Mouse (Mus musculus) urinary bladder, postnatal 4 days (tissue): ENCODE data around the gene Lipt2.
A peak's percentile ranks its signal among the peaks of the same experiment; 100 is the strongest.

Source experiments
- DNase-seq, 2 experiments: peaks; one replicate each; pipeline ENCODE4 v3.0.0; 2021 to 2022; ENCODE audit warnings: low spot score in 2 of 2

Lipt2 gene

GRCm38 (mm10) chr7:100170756-100171155, 11.7 kb downstream of the Lipt2 start:
- no peak for DNase-seq

- no peak for DNase-seq
Observed at GRCm38 (mm10) chr7:100176269-100176668, 17.2 kb downstream of the Lipt2 start, which contains the start of gene Kcne3. TSS of gene Kcne3 (plus strand) at chr7:100176502.

GRCm38 (mm10) chr7:100178016-100178890, 19.2 kb downstream of the Lipt2 start:
- DNase-seq = peak; percentile 41 to 65

- no peak for DNase-seq
Observed at GRCm38 (mm10) chr7:100178891-100179233, 19.8 kb downstream of the Lipt2 start.

GRCm38 (mm10) chr7:100179394-100179793, 20.3 kb downstream of the Lipt2 start:
- DNase-seq = no peak

- no peak for DNase-seq
Observed at GRCm38 (mm10) chr7:100179836-100180407, 20.8 kb downstream of the Lipt2 start.

- DNase-seq = no peak
Observed at GRCm38 (mm10) chr7:100181176-100181575, 22.1 kb downstream of the Lipt2 start.

- no peak for DNase-seq
Observed at GRCm38 (mm10) chr7:100181614-100182013, 22.5 kb downstream of the Lipt2 start.

GRCm38 (mm10) chr7:100182388-100182787, 23.3 kb downstream of the Lipt2 start:
- DNase-seq = no peak

- DNase-seq = no peak
Observed at GRCm38 (mm10) chr7:100187601-100188000, 28.5 kb downstream of the Lipt2 start.

- DNase-seq = no peak
Observed at GRCm38 (mm10) chr7:100190167-100190566, 31.1 kb downstream of the Lipt2 start.

GRCm38 (mm10) chr7:100190778-100191177, 31.7 kb downstream of the Lipt2 start:
- peak in 1 of 2 experiments; percentile 73 for DNase-seq

GRCm38 (mm10) chr7:100201191-100201590, 42.1 kb downstream of the Lipt2 start:
- DNase-seq = no peak

- no peak for DNase-seq
Observed at GRCm38 (mm10) chr7:100203616-100204015, 44.5 kb downstream of the Lipt2 start.

- no peak for DNase-seq
Observed at GRCm38 (mm10) chr7:100204871-100205270, 45.8 kb downstream of the Lipt2 start.

GRCm38 (mm10) chr7:100206144-100206543, 47.1 kb downstream of the Lipt2 start:
- DNase-seq = no peak

GRCm38 (mm10) chr7:100207886-100208285, 48.8 kb downstream of the Lipt2 start:
- no peak for DNase-seq
